Mouse (Mus musculus): ENCODE data around the gene Esyt2. TPM values are rescaled to one million over a fixed set of nuclear protein-coding genes. Genes with fewer than 3 reads are reported as not detected.

Gene Esyt2
- total RNA-seq, 2 experiments from 2014 or later: 58.3 to 64.6 TPM

GRCm38 (mm10) chr12:116280149-116280652, 795 bp upstream of the Esyt2 start:
- DNase-seq: no peak

- DNase-seq: peak; percentile 69 to 75
Measured at GRCm38 (mm10) chr12:116281427-116282281, 658 bp downstream of the Esyt2 start.

- DNase-seq: no peak
Measured at GRCm38 (mm10) chr12:116282856-116283255, 1.9 kb downstream of the Esyt2 start.

GRCm38 (mm10) chr12:116283511-116283910, 2.5 kb downstream of the Esyt2 start:
- no peak for DNase-seq

- DNase-seq: no peak
Measured at GRCm38 (mm10) chr12:116293185-116293584, 12.2 kb downstream of the Esyt2 start.

- DNase-seq: no peak
Measured at GRCm38 (mm10) chr12:116293599-116294292, 12.8 kb downstream of the Esyt2 start.

GRCm38 (mm10) chr12:116299906-116300305, 18.9 kb downstream of the Esyt2 start:
- DNase-seq: no peak

- DNase-seq: no peak
Measured at GRCm38 (mm10) chr12:116302181-116302580, 21.2 kb downstream of the Esyt2 start.

- peak; percentile 45 to 48 for DNase-seq
Measured at GRCm38 (mm10) chr12:116306042-116306441, 25.0 kb downstream of the Esyt2 start.

GRCm38 (mm10) chr12:116307870-116308269, 26.9 kb downstream of the Esyt2 start:
- DNase-seq: peak in 1 of 2 experiments; percentile 6

GRCm38 (mm10) chr12:116308612-116309011, 27.6 kb downstream of the Esyt2 start:
- no peak for DNase-seq

GRCm38 (mm10) chr12:116313816-116314215, 32.8 kb downstream of the Esyt2 start:
- no peak for DNase-seq

- DNase-seq: no peak
Measured at GRCm38 (mm10) chr12:116315498-116315897, 34.5 kb downstream of the Esyt2 start.

- DNase-seq: no peak
Measured at GRCm38 (mm10) chr12:116317818-116318217, 36.8 kb downstream of the Esyt2 start.

- peak in 1 of 2 experiments; percentile 16 for DNase-seq
Measured at GRCm38 (mm10) chr12:116325545-116325944, 44.5 kb downstream of the Esyt2 start.

GRCm38 (mm10) chr12:116326159-116326558, 45.2 kb downstream of the Esyt2 start:
- no peak for DNase-seq

GRCm38 (mm10) chr12:116334253-116334652, 53.3 kb downstream of the Esyt2 start:
- DNase-seq: no peak

GRCm38 (mm10) chr12:116340160-116340559, 59.2 kb downstream of the Esyt2 start:
- no peak for DNase-seq

- no peak for DNase-seq
Measured at GRCm38 (mm10) chr12:116348755-116349286, 67.8 kb downstream of the Esyt2 start.

- no peak for DNase-seq
Measured at GRCm38 (mm10) chr12:116349376-116349775, 68.4 kb downstream of the Esyt2 start.

- no peak for DNase-seq
Measured at GRCm38 (mm10) chr12:116351022-116351421, 70.0 kb downstream of the Esyt2 start.

- DNase-seq: no peak
Measured at GRCm38 (mm10) chr12:116352404-116352803, 71.4 kb downstream of the Esyt2 start.

GRCm38 (mm10) chr12:116354694-116355093, 73.7 kb downstream of the Esyt2 start:
- DNase-seq: no peak

All from adrenal gland, postnatal 36 days (tissue).